Mouse (Mus musculus) cerebellum, adult 2 months (tissue): ENCODE measurements at regions not wholly inside any gene's neighbourhood (a gene's known extent, or its start where the extent isn't known, plus 50 kb on each side); places are given as distances from the start of the nearest gene placed in this dataset.

Experiments
- CTCF ChIP-seq: fragments of 200-500 bp; IDR thresholded peaks from 2 replicates; pipeline ENCODE4 v1.5.1; 2011; ENCODE audit warnings: low read depth, mild to moderate bottlenecking, control low read depth, low read length, moderate library complexity, borderline replicate concordance; ENCODE audit not compliant: insufficient read depth
- POLR2A ChIP-seq: fragments of 200-500 bp; IDR thresholded peaks from 2 replicates; pipeline ENCODE4 v1.6.1; 2011; ENCODE audit warnings: low read length, control low read depth, borderline replicate concordance; ENCODE audit not compliant: insufficient read depth

GRCm38 (mm10) chr12:107669450-107669849, 181.0 kb downstream of the 3110018I06Rik start:
- TF ChIP-seq POLR2A: no peak
- no peak for TF ChIP-seq CTCF
